Mouse (Mus musculus) kidney, postnatal 25 days (tissue): ENCODE data around the gene Zfp263.

Experiments used
- DNase-seq, 2 experiments: peaks; one replicate each; pipeline ENCODE4 v3.0.0; 2021; ENCODE audit warnings: mixed read lengths in 2 of 2

Zfp263 gene

DNA sequence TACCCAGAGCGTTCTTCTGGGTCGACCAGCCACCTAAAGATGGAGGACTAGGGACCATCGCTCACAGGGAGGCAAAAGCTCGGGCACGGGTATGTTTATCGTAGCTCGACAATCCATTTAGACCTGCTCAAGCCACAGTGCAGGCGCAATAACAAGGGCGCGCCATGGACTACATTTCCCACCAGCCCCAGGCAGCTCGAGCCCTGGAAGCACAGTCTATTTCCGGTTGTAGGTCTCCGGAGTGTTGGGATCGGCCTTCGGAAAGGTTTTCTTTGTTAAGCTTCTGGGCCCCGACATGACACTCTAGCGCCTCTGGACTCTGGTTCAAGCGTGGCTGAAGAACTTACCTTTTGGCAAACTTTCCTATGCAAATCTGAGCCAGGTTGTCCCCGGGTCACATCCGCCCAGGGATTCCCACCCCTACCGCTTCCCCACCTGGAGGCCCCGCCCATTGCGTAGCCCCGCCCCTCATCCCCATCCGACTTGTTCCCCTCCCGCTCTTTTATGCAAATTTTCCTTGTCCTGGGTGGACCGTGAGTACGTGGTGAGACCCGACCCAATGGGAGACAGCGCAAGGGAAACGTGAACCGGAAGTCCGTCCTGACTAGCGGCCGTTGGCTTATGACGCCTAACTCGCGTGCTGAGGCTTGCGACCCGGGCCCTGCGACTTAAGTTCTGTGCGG lies at the start of gene Zfp263:
Zfp263 (plus strand) TSS at position 591 of the 683 bp plus-strand sequence.
- peak; percentile 93 to 98 for DNase-seq

GRCm38 (mm10) chr16:3699281-3699680 lies 44.6 kb upstream of the Zfp263 start:
- peak in 1 of 2 experiments; percentile 31 for DNase-seq

- no peak for DNase-seq
Observed at GRCm38 (mm10) chr16:3700893-3701292, 43.0 kb upstream of the Zfp263 start.

- DNase-seq, result no peak
Observed at GRCm38 (mm10) chr16:3706680-3707079, 37.2 kb upstream of the Zfp263 start.

DNA sequence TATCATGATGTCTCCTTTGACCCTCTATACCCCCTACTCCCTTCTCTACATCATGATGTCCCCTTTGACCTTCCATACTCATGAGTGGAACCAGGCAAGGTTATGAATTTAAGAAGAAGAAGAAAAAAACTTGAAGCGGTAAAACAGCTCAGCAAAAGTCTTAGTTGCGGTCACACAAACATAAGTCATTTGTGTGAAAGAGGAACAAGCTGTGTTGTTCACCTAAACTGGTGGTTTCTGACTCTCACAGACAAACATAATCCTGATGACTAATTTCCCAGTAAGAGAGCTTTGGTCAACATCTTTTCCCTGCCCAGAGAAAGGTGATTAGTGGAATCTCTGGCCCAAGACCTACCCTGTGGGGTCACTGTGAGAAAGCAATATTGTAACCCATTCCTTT lies 29.2 kb upstream of the Zfp263 start:
- DNase-seq, result no peak

GRCm38 (mm10) chr16:3717980-3718379 lies 25.9 kb upstream of the Zfp263 start, which contains the start of gene Mefv:
Gene Mefv, minus strand, starts transcription at chr16:3718097.
- no peak for DNase-seq

DNA sequence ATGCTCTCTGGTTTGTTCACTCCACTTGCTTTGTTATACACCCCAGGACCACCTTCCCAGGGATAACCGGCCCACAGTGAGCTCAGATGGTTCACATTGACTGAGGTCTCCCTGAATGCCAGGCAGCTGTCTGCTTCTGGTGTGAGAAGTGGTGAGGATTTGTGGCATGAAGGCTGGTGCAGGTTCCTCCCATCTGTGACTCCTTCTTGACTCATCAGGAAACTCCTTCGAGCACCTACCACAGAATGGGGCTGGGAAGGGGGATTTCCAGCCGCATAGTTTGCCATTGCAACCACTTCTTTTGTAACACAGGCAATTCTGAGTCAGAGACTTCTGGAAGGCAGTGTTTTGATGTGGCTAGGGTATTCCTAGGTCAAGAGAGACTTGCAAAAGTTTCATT lies 20.7 kb upstream of the Zfp263 start:
- no peak for DNase-seq

DNA sequence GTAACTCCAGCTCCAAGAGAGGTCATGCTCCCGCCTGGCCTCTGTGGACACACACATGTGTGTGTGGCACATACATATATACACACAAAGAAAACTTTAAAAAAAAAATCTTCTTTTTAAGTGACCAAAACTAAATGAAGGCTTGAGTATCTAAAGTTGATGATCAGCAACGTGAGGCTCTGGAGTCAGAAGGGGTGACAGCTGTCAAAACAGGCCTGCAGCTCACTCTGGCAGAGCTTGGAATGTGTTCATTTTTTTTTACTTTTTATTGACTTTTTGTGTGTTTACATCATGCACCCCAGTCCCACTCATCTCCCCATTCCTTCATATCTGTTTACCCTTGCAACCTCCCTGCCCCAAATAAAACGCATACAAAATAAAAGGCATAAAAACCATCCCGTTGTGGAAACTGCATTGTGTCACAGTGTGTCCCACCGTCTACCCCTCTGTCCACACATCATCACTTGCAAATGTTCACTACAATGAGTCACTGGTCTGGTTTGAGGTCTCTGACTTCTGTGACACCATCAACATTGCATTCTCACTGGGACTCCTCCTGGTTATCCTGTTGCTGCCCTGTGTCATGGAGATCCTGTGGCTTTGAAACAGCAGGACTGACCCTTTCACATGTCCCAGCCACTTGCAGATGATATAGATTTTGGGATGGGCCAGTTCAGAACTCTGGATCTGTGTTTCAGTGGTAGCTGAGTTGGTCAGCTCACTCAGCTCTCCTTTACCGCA lies 15.7 kb upstream of the Zfp263 start:
- DNase-seq, result no peak

GRCm38 (mm10) chr16:3732612-3733011 lies 11.3 kb upstream of the Zfp263 start:
- no peak for DNase-seq

- no peak for DNase-seq
Observed at GRCm38 (mm10) chr16:3733198-3733732, 10.6 kb upstream of the Zfp263 start.

DNA sequence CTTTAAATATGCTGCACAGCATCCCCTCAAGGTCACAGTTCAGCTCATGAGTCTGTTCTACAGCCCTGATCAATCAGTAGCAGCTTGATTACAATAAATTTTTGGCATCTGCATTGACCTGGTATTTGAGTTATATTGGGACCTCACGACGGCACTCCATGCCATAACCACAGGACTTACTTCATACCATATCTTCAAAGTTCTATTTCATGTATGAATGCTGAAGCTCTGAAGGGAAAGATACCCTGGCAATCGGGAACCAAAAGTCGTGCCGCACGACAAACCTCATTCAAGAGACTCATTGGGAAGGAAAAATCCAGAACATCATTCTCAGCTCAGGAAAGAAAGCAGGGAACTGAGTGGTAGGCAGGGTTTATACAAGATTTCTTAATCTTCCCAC lies 1.4 kb upstream of the Zfp263 start:
- no peak for DNase-seq

- no peak for DNase-seq
Observed at GRCm38 (mm10) chr16:3744186-3744700, 350 bp downstream of the Zfp263 start.

- DNase-seq, result peak in 1 of 2 experiments; percentile 37
Observed at GRCm38 (mm10) chr16:3745656-3746055, 1.8 kb downstream of the Zfp263 start.

DNA sequence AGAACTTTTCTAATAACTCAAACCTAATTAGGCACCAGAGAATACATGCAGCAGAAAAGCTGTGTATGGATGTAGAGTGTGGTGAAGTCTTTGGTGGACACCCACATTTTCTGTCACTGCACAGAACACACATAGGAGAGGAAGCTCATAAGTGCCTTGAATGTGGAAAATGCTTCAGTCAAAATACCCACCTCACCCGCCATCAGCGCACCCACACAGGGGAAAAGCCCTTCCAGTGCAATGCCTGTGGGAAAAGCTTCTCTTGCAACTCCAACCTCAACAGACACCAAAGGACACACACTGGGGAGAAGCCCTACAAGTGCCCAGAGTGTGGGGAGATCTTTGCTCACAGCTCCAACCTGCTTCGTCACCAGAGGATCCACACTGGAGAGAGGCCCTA lies 5.1 kb downstream of the Zfp263 start:
- DNase-seq, result no peak

GRCm38 (mm10) chr16:3771603-3772002 lies 27.7 kb downstream of the Zfp263 start:
- DNase-seq, result no peak

DNA sequence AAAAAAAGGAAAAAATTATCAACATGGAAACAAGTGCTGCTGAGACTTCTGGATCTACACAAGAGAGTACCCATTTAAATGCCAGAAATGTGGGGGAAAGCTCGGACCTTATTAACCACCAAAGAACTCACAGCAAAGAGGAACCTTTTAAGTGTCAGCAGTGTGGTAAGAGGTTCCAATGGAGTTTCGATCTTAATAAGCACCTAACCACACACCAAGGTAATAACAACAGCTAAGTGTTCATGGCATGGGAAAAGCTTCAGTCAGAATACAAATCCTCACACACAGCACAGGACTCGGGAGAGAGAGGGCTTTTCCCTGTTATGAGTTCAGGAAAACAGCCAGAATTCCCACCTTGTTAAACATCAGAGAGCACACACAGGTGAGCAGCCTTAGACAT lies 32.5 kb downstream of the Zfp263 start:
- no peak for DNase-seq

GRCm38 (mm10) chr16:3777986-3778385 lies 34.1 kb downstream of the Zfp263 start:
- DNase-seq, result no peak

- DNase-seq, result no peak
Observed at GRCm38 (mm10) chr16:3781237-3781636, 37.3 kb downstream of the Zfp263 start.

DNA sequence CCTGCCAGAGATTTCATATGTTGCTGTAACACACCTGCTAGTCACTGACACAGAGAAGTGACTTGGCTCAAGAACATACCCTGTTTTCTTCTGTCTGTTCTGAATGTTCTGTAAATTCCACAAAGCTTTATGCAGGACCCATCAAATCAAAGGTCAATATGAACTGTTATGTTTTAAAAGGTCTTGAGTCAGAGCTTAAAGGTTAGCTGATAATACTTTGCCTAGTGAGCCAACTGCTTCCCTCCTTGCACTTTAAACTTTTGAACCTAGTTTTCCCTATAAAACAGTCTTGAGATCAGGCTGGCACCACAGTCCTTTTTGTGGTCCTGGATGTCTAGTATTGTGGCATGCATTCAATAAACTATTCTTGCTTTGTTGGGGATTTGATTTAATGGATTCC lies 44.5 kb downstream of the Zfp263 start:
- no peak for DNase-seq
